Mouse (Mus musculus): ENCODE results near the gene Bcdin3d. TPM values are rescaled to one million over a fixed set of nuclear protein-coding genes. Genes with fewer than 3 reads are reported as not detected.
A peak's percentile ranks its signal among the peaks of the same experiment; 100 is the strongest.
"Not testable (repeated sequence)": the region's sequence is repeated elsewhere in the genome, so short reads cannot be mapped to it uniquely, and the experiment has no call there.

Bcdin3d gene
- total RNA-seq, 2 experiments from 2014 or later: 7.2 to 7.4 TPM

DNA sequence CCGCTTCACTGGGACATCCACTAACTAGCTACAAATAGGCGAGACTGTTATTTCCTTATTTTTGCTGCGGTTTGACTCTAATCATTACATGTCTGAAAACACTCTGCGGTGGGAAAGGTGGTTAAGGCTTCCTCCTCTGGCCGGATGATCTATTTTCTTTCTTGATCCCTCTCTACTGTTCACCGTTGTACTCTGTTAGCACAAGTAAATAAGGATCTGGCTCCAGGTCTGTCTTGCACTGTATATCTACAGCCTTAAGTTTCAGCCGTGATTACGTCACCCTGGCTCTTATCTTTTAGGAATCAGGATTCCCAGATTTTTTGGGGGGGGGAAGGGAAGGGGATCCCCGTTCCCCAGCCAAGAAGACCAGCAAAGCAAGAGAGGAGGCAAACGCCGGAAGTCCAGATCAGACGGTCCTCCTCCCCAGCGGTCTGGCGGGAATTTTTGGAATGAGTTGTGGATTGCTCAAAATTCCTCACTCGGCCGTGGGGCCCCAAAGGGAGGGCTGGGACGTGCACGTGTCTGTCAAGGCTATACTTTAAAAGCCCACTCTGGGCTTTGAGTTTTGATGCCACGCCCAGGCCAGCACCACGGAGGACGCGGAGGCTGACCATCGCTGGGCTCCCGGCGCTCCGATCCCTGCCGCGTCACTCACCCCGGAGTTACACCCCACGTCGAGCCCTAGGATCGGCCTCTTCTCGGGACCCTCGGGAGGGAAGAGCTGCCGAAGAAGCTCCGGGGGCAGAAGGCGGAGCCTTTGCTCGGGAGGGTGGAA, 542 bp downstream of the Bcdin3d start:
- DNase-seq (ENCODE audit: low spot score in 2 of 2): peak; percentile 47 to 78

DNA sequence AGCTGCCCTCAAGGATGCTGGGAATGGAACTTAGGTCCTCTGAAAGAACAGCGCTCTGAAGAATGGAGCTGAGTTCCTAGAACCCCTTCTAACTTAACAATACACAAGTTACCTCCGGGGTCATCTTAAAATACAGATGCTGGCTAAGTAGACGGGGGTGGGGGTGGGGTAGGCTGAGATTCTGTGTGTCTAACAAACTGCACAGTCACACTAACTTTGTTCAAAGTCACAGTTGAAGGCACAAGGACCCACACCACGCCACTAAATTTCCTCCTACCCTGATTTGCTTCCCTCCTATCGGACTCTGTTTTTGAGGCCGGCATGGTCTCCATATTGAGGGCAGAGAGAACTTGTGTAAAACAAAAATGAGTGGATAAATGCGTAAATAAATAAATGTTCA, 1.6 kb downstream of the Bcdin3d start:
- no peak for DNase-seq (ENCODE audit: low spot score in 2 of 2)

DNA sequence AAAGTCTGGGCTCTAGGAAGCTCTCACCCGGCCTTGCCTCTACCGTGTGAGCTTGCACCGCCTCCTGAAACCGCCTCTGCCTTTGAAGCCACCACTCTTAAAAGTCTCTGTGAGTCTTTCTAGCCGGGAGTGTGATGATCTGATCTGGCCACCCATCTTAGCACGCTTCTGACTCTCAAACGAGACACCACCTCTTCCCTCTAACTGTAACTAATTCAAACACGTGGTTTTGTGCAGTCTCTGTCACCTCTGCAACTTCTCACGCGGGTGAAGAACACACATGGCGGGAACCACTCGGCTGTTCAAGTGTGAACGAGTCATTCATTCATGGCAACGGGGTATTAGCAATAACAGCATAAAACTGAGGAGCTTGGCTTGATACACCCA, 2.9 kb downstream of the Bcdin3d start:
- no peak for DNase-seq (ENCODE audit: low spot score in 2 of 2)

DNA sequence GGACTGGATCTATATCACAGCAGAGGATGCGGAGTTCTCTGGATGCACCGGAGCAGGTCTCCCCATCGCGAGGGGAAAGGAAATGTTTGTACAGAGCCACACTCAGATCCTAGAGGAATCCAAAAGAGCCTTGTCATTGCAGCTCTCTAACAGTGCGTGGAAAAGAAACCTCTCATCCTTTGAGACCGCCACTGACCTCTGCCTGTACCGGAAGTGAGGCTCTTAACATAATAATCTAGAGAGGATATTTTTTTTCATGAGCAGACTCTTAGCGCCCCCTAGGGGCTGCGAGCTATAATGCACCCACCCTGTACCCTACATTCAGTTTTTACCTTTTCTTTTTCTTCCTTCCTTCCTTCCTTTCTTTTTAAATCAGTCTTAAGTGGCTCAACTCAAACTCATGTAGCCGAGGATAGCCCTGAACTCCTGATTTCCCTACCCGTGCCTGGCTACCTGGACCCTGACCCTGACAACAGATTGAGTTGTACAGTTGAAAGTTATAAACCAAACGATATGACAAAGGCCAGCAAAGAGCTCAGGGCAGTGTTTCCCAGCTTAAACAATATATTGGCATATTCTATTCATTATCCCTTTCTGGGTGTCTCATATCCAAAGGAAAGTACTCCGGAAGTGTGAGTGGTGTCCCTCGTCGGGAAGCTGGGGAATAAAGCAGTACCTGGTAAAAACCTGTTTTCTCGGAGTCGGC, 3.4 kb downstream of the Bcdin3d start:
- peak; percentile 36 to 55 for DNase-seq (ENCODE audit: low spot score in 2 of 2)

DNA sequence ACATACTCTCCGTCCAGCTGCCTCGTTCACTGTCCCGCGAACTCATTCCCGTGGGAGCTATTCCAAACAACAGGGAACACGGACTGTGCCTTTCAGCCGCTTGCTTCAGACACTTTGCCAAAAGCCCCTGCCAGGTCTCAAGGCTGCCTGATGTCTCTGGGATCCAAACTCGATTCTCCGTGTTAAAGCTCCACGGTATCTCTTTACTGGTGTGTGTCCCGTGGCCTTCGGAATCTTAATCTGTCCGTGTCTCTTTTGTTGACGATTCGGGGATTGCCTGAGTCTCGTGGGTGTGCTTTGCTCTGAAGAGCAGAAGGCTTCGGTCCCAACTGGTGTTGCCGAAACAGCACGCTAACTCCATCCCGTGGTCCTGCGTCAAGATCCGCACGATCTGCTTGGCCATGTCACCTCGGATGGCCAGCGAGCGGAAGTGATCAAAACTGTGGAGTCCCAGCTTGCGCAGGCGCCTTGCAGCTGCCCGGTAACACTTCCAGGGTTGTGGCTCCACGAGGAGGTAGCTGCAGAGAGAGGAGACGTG, 4.2 kb downstream of the Bcdin3d start:
- DNase-seq (ENCODE audit: low spot score in 2 of 2): peak in 1 of 2 experiments; percentile 39

DNA sequence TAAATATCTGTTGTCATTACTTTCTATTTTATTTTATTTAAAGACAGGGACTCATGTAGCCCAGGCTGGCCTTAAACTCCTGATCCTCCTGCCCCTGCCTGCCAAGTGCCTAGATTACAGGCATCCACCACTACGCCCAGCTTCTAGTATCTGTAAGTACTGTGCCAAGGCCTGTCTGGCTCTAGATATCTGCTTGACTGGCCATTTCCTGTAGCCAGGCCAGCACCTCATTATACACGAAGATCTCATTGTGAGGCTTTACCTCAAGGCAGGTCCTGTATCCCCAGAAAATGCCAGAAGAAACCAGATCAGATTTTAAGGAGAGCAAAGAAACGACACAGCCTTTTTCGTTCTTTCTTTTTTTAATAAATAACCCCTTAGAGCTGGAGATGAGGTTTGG, 4.8 kb downstream of the Bcdin3d start:
- no peak for DNase-seq (ENCODE audit: low spot score in 2 of 2)

DNA sequence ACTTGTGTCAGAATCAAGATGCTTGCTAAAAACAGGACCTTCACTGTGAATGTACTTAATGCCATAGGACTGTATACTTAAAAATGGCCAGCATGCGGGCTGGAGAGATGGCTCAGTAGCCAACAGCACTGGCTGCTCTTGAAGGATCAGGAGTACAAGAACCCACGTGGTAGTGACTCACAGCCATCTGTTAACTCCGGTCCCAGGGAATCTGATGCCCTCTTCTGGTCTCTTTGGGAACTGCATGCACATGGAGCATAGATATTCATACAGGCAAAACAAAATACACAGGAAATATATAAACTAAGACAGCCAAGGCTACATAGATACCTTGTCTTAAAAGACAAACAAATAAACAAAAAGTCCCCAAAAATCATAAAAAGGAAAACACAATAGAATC, 5.5 kb downstream of the Bcdin3d start:
- DNase-seq (ENCODE audit: low spot score in 2 of 2): peak; percentile 69 to 86

DNA sequence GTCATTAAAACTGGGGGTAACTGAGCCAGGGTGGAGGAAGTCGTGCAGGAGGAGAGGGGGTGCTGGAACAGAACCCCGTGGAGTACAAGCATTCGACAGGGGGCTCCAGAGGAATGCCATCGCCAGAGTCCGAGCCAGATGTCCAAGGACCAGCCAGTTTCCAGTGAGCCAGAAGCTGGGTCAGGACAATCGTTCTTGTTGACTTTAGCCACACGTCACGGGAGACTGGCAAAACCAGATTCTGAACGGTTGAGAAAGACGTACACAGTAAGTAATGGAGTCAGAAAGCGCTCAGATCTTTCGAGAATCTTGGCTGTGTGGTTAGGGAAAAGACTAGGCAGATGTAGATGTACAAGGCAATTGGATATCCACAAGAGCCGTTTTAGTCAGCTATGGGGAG, 11.3 kb downstream of the Bcdin3d start:
- no peak for DNase-seq (ENCODE audit: low spot score in 2 of 2)

DNA sequence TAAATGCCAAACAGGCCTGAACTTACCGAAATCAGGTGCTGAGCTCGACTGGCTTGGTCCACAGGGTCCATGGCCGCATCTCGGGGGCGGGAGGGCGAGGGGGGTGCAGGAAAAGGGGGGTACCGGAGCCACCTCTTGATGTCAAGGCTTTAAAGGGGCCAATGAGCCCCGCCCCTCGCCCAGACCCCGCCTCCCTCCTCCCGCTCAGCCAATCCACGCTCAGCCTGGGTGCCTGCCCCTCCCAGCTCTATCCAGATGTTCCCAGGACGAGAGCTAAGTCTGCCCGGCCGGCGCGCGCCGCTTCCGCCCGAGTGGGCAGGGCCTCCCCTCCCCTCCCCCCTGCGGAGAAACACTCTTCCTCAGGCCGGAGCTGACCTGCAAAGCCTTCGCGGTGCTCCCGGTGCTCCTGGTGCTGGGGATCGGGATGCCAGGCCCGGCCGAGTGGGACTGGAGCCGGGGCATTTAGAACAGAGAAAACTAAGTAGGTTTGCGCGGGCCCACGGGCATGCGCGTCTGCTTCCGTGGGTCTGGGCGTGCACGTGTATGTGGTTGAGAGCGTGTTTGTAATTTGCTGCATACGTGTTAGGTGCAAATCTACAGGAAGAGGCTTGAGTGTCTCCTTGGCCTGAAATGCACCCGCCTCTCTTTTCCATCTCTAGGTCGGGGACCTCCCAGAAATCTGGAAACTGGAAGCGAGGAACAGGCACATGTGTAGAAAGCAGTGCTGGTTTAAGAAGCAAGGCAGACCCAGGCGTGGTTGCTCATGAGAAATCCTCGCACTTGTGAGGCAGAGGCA, 16.7 kb downstream of the Bcdin3d start, which contains the start of gene Nckap5l:
TSS of gene Nckap5l (minus strand) at position 143 of the 796 bp plus-strand sequence.
- DNase-seq (ENCODE audit: low spot score in 2 of 2): peak; percentile 93 to 94

DNA sequence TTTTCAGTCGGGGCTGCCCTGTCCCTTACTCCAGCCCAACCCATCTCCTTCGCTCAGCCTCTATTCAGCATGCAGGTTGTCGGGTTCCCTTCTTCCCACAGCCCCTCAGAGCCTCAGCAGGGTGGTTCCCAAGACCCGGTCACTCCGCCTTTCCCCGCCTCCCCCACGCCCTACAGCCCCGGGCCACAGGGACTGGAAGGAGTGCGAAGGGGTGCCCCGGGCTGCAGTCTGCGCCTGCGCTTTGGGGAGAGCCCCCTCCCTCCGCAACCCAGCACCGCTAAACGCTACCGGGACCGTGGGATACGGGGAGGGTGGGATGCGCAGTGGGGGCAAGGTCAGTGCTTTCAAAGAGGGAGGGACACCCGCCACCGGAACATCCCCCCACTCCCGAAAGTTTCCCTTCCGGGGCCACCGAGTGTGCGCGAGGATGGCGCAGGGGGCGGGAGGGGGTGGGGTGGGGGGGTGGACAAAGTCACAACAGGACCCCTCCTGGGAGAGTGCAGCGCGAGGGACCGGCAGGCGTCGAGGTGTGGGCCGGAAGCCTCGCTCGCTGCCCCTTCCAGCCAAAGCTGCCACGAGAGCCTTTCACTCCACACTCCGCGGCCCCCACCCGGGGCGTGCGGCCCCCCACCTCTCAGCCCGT, 17.4 kb downstream of the Bcdin3d start:
- DNase-seq (ENCODE audit: low spot score in 2 of 2): peak; percentile 51 to 80

DNA sequence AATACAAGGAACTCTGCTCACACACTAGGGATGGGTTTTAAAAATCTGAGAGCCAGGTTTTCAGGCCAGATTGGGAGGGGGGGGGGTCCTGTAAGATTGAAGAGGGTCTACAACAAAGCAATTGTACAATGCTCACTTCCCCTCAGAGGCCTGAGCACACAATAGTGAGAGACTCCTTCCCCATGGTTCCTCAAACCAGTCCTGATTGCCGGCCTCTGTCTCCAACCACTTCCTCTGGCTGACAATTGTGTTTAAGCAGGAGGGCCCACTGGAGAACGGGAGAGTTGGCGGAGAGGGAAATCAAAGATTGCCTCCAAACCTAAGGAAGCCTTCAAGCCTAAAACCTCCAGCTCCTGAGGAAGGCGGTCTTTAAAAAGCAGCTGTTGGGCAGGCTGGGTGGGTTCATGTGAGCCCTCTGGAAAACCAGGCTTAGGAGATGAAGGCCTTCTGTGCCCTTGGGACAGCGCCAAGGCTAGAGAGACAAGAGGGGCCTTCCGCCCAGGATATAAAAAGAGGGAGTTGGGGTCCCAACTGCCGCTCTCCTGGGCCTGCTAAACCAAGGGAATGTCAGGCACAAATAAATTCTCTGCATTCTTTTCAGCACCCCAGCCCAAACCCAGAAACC, 18.1 kb downstream of the Bcdin3d start:
- DNase-seq (ENCODE audit: low spot score in 2 of 2): peak in 1 of 2 experiments; percentile 34

DNA sequence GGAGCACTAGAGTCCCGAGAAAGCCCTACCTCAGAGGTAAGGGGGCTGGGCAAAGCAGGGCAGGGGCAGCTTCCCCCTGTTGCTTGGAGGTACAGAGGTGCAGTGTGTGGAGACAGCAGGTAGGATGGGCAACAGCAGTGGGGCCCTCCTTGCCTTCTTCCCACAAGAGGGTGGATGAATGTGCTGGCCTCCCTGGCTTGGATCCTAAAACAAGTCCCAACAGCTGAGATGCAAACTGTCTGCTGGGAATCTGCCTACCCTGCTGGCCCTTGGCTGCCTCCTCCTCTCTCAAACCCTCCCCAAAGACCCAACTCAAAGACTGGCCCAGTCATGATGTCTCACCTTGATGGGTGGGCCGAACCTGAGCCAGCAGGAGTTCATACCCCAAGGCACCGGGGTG, 19.1 kb downstream of the Bcdin3d start:
- no peak for DNase-seq (ENCODE audit: low spot score in 2 of 2)

DNA sequence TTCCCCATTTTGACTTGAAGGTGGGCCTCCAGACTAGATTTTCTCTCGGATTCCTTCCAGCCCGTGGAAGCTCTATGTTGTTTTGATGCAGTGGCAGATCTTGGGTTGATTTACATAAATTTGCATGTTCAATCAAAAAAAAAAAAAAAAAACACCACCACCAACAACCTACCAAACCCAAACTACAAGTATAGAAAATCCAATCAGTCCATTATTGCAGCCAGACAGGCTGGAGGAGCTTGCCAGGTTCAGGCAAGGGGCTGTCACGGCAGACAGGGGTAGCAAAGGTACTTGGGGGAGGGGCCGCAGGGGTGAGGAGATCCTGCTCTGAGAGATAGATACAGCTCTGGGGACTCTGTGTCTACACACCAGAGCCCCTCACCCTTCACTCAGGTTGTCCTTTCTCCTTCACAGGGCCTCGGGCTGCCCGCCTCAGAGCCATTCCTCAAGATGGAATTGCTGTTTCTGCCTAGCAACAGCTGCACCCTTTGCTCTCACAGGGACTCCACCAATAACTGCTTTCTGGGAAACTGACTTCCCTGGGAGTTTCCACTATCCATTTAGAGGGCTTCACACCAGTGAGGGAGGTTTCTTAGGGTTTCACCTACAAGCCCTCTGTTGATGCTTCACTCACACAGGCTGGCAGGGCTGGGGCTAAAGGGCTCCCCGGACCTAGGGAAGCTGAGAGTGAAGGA, 19.8 kb downstream of the Bcdin3d start:
- DNase-seq (ENCODE audit: low spot score in 2 of 2): no peak

DNA sequence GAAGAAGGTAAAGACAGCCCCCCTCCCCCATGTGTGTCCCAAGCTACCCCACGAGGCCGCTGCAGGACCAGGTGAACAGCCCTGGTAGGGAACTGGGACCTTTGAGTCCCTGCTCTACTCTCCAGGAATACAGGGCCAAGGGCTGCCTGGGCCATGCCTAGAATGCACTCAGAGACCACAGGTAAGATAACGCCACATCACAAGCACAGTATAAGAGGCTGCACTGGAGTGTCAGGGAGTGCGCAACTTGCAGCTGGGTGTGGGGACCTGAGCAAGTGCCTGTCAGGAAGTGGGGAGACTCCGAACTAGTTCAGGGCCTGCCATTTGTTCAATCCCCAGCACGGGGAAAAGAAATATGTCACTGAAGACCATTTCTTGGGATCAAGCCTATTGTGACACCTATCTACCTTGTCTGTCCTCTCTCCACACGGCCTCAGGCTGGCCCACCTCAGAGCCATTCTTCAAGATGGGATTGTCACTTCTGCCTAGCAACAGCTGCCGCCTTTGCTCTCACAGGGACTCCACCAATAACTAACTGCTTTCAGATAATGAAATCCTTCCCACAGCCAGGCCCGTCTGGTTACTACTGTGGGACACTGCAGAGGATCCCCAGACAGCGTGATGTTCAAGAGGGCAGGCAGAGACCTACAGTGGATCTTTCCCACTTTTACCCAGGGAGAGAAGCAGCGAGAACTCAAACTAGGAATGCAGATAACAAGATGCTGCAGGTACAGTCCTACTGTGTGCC, 21.2 kb downstream of the Bcdin3d start:
- DNase-seq (ENCODE audit: low spot score in 2 of 2): no peak

DNA sequence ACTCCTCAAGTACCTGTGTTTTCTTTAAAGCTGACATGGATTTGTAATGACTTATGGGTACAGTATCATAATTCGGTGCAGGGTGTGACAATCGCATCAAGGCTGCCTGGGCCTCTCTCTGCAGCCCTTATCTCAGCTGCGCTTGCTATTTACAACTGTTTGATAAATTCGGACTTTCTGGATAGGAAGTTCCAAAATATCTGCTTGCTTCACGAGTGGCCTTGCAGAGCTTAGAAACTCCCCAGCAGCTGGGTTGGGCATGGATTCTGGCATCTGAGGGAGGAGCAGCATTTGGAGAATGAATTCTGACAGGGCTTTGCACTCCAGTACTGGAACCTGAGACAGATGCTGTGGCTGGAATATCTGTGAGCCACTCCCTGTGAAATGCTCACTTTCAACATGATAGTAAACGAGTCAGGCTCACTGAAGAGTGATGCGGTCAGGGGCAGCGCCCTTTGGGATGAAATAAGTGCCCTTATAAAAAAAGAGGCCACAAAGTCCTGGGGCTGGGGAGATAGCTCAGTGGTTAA, 24.7 kb downstream of the Bcdin3d start:
- DNase-seq (ENCODE audit: low spot score in 2 of 2): no peak

DNA sequence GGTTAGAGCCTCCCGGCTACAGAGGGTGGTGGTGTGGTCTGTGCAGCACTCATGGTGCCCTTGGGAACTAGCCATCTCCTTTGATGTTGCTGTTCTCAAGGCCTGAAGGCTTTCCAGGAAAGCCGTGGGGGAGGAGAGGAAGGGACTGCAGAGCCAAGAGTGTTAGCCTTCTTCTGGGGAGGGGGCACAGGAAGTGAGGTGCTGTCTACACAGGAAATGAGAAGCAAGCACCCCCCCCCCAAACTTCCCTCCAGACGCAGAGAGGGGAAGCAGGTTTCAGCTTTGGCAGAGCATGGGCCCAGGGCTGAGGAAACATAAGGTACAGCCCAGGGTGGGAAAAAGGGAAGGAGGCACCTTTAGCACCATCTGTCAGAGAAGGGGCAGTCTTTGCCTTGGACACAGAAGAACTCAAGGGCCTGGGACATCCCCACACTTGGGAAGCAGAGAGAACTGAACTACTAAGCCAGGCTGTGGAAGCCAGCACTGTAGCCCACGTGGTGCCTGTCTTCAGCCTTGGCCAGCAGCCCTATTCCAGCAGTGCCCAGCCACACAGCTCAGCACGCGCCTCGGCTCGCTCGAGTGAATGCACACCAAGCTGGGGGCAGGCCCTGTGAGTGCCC, 25.3 kb downstream of the Bcdin3d start:
- peak in 1 of 2 experiments; percentile 64 for DNase-seq (ENCODE audit: low spot score in 2 of 2)

DNA sequence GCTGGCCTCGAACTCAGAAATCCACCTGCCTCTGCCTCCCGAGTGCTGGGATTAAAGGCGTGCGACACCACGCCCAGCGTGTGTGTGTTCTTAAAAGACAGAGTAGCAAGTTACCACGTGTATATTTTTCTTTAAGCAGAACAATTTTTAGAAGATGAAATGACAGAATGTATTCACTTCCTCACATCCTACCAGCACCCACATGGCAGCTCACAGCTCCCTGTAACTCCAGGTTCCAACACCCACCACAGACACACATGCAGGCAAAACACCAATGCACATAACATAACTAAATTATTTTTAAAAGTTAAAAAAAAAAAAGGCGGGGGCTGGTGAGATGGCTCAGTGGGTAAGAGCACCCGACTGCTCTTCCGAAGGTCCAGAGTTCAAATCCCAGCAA, 28.4 kb downstream of the Bcdin3d start:
- not testable (repeated sequence) for DNase-seq (ENCODE audit: low spot score in 2 of 2)

DNA sequence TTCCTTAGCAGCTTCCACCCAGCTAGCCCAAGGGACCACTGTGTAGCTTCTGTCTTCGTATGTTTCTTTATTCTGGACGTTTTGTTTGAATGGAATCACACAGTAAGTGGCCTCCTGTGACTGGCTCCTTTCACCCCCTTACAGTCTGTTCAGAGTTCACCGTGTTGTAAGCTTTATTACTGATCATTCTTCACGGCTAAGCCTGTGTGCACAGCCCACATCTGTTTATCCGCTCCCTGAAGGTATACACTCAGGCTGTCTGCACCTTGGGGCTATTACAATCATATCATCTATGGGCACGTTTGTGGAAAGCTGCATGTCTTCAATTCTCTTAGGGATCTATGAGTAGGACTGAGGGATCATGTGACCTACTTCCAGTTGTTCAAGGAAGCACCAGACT, 29.0 kb downstream of the Bcdin3d start:
- DNase-seq (ENCODE audit: low spot score in 2 of 2): no peak

All from gastrocnemius, postnatal 4 days (tissue).